Mouse (Mus musculus): ENCODE measurements around the gene C1qtnf2.

DNA sequence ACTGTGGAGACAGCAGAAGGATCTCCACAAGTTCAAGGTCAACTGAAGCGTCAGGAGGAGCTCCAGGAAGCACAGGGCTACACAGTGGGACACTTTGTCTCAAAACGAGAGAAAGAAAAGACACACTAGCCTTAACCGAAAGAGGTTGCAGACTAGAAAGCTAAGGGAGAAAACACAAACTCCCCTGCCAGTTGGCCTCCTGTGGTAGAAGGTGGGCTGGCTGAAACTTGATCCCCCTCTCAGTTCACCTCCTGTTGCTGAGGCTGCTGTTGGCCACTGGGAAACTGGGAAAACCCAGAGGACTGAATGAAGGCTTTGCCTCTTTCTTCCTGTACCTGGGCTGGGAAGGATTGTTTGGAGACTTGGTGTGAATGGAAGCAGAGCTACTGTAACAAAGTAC, 56.0 kb downstream of the C1qtnf2 start:
- TF ChIP-seq CTCF (IDR thresholded peaks at IDR 0.05; ENCODE audit: low read depth) = no peak
- TF ChIP-seq EP300 (optimal IDR thresholded peaks at IDR 0.05) = no peak

All from stomach, postnatal 0 days (tissue).